Mouse (Mus musculus) spleen, adult 2 months (tissue): Measurements from ENCODE around the gene Mapt.

Experiments
- CTCF ChIP-seq: fragments of 200-500 bp; IDR thresholded peaks from 2 replicates; pipeline ENCODE4 v1.5.1; 2011; ENCODE audit warnings: mild to moderate bottlenecking, inconsistent platforms; ENCODE audit not compliant: insufficient read depth, insufficient read length, insufficient replicate concordance; ENCODE audit errors: extremely low read depth
- POLR2A ChIP-seq: fragments of 200-500 bp; IDR thresholded peaks from 2 replicates; pipeline ENCODE4 v1.6.1; 2011; ENCODE audit warnings: low read depth, low read length, inconsistent platforms

DNA sequence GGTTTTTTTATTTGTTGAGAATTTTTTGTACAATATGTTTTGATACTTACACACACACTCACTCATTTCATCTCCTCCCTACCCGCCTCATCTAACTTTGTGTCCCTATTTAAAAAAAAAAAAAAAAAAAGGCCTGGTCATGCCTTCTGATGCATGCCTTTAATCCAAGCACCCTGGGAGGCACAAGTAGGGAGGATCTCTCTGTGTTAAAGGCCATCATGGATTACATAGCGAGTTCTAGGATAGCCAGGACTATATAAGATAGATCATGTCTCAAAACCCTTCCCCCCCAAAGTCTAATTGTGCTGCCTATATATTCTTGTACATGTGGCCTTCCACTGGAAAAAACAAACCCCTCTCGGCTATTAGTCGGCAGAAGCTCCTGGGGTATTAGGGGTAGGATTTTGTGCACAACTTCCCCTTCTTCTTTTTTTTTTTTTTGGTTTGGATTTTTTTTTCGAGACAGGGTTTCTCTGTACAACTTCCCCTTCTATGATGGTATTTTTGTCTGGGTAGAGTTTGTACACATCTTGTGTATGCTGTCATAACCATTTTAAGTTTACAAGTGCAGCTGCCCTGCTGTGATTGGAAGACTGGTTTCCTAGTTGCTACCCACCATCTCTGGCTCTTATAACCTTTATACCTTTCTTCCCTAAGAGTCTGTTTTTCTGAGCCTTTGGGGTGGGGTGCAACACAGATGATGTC is 136.4 kb downstream of the Mapt start:
- TF ChIP-seq CTCF, result no peak
- no peak for TF ChIP-seq POLR2A
